Mouse (Mus musculus) testis, adult 10 weeks (tissue): Measurements from ENCODE around the gene Srpk1. TPM values are rescaled to one million over a fixed set of nuclear protein-coding genes. Genes with fewer than 3 reads are reported as not detected.

Experiments used
- polyA plus RNA-seq: library from polyadenylated mRNA; stranded (reverse); fragments of 350-450 nt; fragmentation: Illumina TruSeq; extraction: RNeasy Lipid Tissue Mini Kit (QIAGEN cat#74804); gene quantifications from one replicate; pipeline ENCODE4 v1.2.3, GENCODE M21; 2014; ENCODE audit warnings: low read depth, low replicate concordance

Srpk1 gene
- 1,031 TPM for polyA plus RNA-seq

DNA sequence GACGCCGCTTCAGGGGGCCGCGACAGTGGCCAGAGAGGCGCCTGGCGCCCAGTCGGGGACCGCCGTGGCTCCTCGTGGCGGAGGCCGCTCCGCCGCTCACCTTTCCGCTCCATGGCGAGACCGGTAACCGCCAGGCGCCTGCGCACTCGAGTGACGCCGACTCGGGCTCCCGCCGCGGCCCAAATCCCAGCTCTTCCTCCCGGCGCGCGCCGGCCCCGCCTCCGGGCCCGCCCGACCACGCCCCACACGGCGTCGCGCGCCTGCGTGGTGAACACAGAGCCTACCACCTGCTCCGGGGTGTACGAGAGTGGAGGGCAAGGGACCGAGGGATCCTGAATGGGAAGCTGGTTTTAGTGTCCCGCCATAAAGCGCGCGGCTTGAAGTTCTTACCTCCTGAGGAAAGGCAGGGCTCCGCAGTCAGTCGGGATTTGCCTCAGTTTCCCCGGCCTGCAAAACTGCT is at the start of gene Srpk1:
Gene Srpk1 (minus strand): TSS at position 410 of the 460 bp plus-strand sequence.

GRCm38 (mm10) chr17:28575244-28576125 is 47.0 kb downstream of the Srpk1 start, which contains the start of gene Lhfpl5:
Gene Lhfpl5, plus strand, starts transcription at chr17:28575641.

DNA sequence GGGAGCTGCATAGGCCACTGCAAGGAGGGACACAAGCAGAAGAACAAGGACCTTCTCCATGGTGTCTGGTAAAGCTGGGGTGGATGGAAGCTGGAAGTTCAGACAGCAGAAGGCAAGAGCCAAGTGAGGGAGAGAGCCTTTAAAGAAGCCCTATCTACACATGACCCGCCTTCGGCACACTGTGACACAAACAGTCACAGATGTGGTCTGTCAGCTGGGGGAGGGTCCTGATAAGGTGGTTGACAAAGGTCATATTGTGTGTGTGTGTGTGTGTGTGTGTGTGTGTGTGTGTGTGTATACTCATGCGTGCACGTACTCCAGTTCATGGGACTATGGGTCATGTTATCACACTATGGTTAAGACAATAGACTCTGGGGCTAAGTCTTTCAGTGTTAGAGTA is 61.9 kb downstream of the Srpk1 start, which contains the start of gene Clps:
Gene Clps (minus strand): TSS at position 169 of the 400 bp plus-strand sequence.

DNA sequence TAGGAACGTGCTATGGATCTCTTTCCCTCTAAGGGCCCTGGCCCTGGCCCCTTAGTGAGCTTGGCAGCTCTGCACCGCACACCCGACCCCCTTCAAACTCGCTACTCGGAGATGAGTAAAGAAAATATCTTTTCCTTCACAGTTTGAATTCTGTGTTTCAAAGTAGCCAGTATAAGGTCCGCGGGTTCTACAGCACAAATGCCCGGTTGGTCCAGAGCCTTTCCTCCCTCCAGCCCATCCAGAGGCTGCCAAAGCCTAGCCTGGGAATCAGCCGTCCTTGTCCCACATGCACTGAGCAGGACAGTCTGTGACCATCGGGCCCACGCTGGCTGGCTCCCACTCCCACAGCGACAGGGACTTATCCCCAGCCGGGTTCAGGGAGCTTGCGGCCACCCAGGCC is 73.4 kb downstream of the Srpk1 start, which contains the start of gene Clpsl2:
Gene Clpsl2 (plus strand): TSS at position 301 of the 400 bp plus-strand sequence.

Other genes starting within 250 kb of the Srpk1 start
- gene Fkbp5, start 105.2 kb downstream of the Srpk1 start, polyA plus RNA-seq, result 38.6 TPM
- gene Armc12, start 91.9 kb downstream of the Srpk1 start, polyA plus RNA-seq, result 79.2 TPM
- gene Clpsl2, start 73.3 kb downstream of the Srpk1 start, polyA plus RNA-seq, result not detected
- not detected for gene Clps, start 61.9 kb downstream of the Srpk1 start, polyA plus RNA-seq
- gene Lhfpl5, start 47.1 kb downstream of the Srpk1 start, polyA plus RNA-seq, result not detected
- 109 TPM for gene Slc26a8, start 67.5 kb upstream of the Srpk1 start, polyA plus RNA-seq
- gene Mapk14, start 68.6 kb upstream of the Srpk1 start, polyA plus RNA-seq, result 10.1 TPM
- gene AC170998.1, start 103.4 kb upstream of the Srpk1 start, polyA plus RNA-seq, result 0.56 TPM
- 0.28 TPM for gene Mapk13, start 146.6 kb upstream of the Srpk1 start, polyA plus RNA-seq
- 37.9 TPM for gene Brpf3, start 178.4 kb upstream of the Srpk1 start, polyA plus RNA-seq
- 0.15 TPM for gene Pnpla1, start 235.7 kb upstream of the Srpk1 start, polyA plus RNA-seq